Mouse (Mus musculus) cerebellum, postnatal 10 days (tissue): Measurements from ENCODE around the gene Ankrd34c.
A peak's percentile ranks its signal among the peaks of the same experiment; 100 is the strongest.

Experiments
- DNase-seq, 2 experiments: peaks; one replicate each; pipeline ENCODE4 v3.0.0; 2021; ENCODE audit warnings: mixed read lengths in 2 of 2

Gene Ankrd34c

GRCm38 (mm10) chr9:89738295-89738694 lies at the start of gene Ankrd34c:
TSS of gene Ankrd34c (minus strand) at chr9:89738475.
- DNase-seq = peak; percentile 40 to 53

GRCm38 (mm10) chr9:89787532-89787931 lies 49.3 kb upstream of the Ankrd34c start:
- DNase-seq = peak in 1 of 2 experiments; percentile 9

DNA sequence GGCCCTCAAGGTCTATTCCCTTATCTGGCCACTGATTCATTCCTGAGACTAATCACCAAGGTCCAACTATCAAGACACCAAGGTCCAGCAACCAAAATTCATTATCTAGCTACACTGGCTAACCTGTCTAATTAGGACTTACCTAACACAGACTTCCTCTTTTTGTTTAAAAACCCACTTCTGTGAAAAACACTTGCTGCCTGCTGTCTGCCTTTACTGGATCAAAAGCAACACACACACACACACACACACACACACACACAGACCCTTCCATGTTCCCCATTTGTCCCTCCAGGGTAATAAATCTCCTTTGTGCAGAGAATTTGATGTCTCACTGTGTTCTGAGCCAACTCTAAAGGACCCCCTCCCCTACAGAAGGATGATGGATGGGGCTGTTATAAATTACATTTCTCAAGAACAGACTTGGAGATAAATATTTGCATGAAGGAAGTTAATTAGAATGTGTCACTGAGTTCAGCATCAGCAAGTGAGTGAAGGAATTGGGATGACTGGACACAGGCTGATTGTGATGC lies 43.2 kb upstream of the Ankrd34c start:
- no peak for DNase-seq

DNA sequence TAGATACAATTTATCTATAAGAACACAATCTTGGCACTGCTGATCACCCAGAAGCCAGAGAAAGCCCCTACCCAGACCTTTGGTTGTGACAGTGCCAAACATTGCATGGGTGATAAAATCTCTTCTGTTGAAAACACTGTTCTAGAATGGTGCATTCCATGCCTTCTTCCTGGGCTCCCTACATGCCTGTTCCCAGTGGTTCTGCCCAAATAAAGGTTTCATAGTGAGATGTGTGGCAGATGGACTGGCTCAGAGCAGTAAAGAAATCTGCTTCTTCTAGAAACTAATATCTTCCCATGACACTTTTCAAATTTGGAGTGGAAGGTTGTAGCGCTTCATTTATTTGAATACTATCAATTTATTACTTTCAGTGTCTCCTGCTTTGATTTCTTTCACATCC lies 41.0 kb upstream of the Ankrd34c start:
- no peak for DNase-seq

DNA sequence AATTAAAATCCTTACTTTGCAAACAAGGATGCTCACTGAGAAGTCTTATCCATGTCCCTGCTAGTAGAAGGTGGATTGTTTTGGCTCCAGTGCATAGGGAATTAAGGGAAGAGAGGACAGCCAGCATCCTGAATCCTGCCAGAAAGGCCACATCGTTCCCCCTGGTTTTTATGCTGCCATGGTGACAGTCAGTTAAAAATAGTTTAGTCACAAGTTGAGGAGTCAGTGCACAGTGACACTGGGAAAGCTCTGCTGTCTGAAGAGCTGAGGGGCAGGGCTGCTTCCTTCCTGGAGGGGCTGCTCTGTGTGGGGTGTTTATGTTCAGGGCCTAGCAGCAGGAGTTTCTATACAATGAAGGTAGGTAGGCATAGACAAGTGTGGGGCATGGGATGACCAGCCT lies 32.9 kb upstream of the Ankrd34c start:
- peak; percentile 12 to 21 for DNase-seq

DNA sequence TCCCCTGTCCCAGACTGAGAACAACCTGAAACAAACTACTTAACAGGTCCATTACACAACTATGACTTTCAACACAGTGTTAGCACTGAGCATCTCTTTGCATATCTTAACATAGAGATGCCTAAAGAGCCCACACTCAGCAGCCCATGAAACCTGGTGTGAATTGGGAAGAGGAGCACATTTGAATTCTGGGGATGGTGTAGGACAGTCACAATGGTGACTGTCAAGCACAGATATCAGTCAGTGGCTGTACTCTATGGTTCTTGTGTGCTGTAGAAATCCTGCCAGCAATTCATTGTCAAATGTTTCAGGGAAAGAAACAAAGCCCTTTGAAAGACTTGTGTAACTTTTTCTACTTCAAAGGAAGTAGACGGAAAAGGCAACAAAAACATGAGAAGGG lies 23.7 kb upstream of the Ankrd34c start:
- no peak for DNase-seq

GRCm38 (mm10) chr9:89758569-89758968 lies 20.3 kb upstream of the Ankrd34c start:
- DNase-seq = no peak

- DNase-seq = no peak
Observed at GRCm38 (mm10) chr9:89758139-89758538, 19.9 kb upstream of the Ankrd34c start.

GRCm38 (mm10) chr9:89757571-89757970 lies 19.3 kb upstream of the Ankrd34c start:
- DNase-seq = no peak

GRCm38 (mm10) chr9:89740041-89740440 lies 1.8 kb upstream of the Ankrd34c start:
- no peak for DNase-seq

DNA sequence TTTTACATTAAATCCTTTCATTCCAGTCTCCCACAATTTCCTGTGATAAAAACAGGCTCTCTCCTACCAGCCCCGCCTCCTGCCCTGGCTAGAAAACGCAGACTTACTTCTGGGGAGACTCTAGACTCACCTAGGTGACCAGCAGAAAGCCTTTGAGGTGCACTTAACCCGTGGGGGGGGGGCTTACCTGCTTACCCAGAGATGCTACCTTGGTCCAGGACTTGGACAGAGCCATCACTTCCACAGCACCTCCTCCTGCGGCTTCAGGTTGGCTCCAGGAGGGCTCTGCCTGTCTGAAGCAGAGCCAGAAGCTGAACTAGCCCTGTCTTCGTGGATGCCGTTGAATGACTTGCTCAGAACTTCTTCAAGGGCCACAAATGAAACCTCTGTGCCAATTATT lies 387 bp downstream of the Ankrd34c start:
- peak in 1 of 2 experiments; percentile 4 for DNase-seq

- peak; percentile 2 to 6 for DNase-seq
Observed at GRCm38 (mm10) chr9:89736932-89737705, 1.2 kb downstream of the Ankrd34c start.

DNA sequence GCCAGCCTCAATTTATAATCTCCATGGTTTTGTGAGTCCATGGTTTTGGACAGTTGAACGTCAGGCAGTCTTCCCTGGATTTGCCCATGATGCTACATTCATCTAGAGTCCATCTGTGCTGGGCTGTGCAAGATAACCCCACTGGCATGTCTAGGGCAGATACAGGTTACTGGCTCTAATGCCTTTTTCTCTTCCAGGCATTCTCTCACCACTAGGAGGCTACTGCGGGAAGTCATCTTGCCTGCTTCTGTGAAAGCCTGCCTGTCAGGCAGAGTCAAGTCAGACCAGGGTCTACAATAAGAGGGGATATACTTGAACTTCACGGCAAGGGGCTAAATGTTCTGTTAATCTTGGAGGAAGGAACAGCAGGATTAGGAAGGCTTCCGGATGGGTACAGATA lies 31.4 kb downstream of the Ankrd34c start:
- DNase-seq = peak; percentile 48 to 66

DNA sequence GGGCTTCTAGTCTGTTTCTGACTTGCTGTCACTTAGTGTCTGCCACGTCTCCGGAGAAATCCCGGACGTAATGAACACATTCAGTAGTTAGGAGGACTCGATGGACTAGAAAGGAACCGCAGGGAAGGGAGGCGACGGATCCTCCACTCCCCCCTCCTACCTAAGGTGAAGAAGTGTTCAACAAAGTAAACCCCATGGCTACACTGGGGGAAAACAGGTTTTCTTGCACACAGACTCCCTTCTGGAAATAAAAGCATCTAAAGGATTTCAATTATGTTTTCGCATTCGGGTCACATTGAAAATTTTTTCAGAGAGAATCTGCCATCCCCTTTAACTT lies 33.1 kb downstream of the Ankrd34c start:
- no peak for DNase-seq

GRCm38 (mm10) chr9:89704265-89705196 lies 33.7 kb downstream of the Ankrd34c start, which contains the start of gene Tmed3:
TSS of gene Tmed3 (minus strand) at chr9:89705068.
- peak; percentile 89 to 95 for DNase-seq

DNA sequence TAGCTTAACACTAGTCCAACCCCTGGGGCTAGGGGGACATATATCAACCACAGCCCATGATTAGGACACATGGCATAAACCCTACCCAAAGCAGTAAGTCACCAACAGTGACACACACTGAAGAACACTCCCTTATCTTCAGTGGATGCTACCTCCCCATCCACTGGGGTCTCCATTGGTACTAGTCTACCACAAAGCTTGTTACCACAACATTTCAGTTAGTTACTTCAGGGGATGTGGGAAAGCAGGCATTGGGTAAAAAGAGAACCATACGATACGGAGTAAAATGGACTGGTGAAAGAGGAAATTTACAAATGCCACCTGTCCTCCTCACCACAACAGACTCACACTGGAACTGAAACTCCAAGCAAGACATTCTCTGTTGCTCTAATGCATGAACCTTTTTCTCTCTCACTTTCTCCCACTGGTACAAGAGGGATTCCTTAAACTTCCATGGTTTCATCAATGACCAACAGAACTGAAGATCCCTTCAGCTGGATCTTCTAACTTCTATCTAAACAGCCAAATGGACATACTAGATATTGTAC lies 37.3 kb downstream of the Ankrd34c start:
- no peak for DNase-seq

DNA sequence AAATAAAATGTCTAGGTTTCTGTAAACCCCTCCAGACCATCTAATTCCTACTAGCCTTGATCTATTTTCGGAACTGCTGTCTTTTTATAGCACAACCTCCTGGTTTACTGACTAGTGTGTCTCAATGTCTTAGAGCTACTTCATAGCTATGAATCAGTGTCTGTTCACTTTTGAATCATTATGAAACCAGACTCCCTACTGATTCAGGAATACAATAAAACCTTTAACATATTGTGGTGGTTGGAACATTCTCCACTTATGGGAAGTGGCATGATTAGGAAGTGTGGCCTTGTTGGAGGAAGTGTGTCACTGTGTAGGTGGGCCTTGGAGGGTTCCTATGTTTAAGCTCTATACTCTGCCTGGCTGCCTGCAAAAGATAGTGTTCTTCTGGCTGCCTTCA lies 43.1 kb downstream of the Ankrd34c start:
- DNase-seq = no peak

DNA sequence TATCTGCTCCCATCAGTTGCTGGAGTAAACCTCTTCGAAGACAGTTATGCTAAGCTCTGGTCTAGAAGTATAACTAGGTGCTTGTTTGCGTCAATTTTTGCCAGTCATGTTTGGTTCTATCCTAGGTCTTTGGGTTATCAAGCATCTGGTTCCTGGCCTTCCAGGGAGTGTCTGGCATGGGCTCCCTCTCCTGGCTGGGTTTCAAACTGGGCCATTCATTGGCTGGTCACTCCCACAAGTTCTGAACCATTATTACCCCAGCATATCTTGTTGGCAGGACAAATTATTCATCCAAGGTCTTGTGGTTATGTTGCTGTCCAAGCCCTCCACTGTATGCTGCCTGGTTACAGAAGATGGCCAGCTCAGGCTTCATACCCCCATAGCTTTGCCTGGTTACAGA lies 44.6 kb downstream of the Ankrd34c start:
- no peak for DNase-seq

- DNase-seq = no peak
Observed at GRCm38 (mm10) chr9:89689179-89689578, 49.1 kb downstream of the Ankrd34c start.

DNA sequence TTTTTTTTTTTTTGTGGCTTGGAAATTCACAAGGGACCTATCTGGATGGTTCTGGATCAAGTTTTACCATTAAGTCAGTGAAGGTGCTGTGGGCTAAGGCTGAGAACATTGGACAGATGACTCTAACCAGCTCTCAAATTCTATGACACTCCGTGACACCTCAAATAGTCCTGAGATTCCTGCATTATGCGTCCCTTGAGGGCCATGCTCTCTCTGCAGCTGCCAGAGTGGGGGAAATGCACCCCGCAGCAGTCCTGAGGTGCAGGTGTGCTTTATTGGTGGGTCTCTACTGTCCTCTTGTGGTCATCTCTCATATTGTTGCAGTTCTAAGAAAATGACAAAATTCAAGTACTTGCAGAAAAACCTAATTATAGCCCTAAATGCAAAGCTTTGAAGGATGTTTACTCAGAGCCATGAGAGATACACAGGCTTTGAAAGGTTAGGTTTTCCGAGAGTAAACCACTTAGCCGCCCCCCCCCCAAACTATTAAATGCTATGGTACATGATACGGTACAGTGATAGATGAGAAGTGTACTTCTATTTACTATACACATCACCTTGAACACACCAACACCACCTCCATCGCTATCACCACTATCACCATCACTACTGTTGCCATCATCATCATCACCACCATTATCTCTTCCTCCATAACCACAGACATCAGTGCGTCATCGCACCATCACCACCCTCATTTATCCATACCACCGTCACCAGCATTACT lies 50.6 kb downstream of the Ankrd34c start:
- DNase-seq = peak; percentile 51 to 61

DNA sequence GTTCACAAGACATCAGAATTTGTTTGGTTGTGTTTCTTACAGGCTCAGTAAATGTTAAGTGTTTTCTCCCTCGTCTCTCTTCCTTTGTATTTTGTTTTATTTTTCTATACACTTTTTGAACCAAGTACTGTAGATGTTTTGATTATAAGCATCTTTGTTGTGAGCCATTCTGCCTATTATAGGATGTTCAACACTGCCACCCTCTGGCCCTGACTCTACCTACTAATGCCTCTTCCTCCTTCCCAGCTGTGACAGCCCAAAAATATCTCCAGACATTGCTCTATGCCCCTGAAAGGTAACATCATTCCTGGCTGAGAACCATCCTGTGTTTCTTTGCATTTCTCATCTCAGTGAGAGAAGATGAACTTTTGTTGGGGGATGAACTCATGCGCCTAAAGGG lies 52.0 kb downstream of the Ankrd34c start:
- peak in 1 of 2 experiments; percentile 17 for DNase-seq

GRCm38 (mm10) chr9:89678974-89679373 lies 59.3 kb downstream of the Ankrd34c start:
- DNase-seq = peak; percentile 78 to 79
